Mouse (Mus musculus): ENCODE data around the gene Psmb5.

The Psmb5 gene

DNA sequence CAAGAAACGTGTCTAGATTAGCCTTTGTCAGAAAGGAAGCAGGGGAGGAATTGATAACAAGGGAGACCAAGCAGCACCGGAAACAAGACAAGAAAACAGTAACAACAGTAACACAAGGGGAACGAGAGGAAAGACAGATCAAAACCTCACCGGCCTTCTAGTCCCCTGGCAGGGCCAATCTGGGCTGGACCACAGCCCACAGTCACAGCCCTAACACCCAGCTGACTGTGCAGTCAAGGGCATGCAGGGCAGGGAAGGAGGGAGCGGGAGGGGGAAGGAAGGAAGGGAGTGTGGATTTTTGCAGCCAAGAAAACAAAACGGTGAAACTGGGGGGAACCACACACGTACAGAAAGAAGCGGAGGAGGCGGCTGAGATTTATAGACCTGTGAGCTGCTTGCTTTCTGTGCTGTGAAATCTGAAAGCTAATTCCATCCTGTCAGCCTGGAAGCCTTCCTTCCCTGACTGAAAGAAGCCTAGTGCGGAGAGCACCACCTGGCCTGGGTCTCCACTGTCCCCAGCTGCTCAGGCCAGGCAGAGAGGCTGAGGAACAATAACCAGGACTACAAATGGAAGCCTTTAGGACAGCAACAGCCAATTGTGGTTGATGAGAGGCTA, 25.4 kb downstream of the Psmb5 start:
- peak; percentile 75 for DNase-seq (ENCODE audit: low read depth, low spot score)

DNA sequence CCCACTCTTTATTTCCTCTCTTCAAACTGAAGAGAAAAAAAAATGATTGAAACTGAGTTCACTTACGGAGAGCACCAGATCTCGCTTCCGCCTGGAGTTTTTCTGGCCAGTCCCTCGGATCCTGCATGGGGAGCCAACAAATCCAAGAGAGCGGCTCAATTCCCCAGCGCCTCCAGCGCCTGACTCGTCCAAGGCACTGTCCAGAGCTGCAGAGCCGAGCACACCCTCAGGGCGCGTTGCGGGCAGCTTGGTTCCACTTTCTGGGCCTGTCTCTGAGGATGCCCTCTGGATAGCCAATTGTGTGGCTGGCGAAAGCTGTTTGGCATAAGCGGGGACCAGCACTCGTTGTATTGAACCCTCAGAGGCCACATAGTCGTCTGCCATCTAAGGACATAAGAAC, 26.8 kb downstream of the Psmb5 start:
- DNase-seq (ENCODE audit: low read depth, low spot score): no peak

DNA sequence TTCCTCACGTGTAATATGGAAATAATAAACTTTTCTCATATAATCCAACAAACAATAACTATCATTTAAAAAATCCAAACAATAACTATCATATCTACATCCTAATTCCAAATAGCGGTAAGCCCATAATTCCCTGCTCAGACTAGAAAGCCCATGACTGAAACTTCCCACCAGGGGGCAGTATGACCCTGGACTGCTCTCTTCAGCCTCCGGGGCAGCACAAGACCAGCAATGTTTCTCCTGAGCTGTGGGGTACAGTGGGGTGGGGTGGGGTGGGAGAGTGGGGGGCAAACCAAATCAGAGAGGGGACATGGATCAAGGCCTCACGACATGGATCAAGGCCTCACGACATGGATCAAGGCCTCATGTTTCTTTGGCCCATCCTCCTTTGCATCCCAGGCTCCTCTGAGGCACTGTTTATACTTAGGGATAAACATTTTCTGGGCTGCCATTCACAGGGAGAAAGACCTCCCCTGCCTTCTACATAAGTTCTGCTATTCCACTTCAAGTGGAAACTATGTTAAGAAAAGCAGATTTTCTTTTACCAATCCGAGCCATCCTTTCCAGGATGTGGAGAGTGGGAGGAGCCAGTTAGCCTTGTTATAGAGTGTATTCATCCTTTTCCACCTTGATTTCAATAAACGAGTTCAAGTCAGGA, 34.0 kb downstream of the Psmb5 start:
- DNase-seq (ENCODE audit: low read depth, low spot score): no peak

DNA sequence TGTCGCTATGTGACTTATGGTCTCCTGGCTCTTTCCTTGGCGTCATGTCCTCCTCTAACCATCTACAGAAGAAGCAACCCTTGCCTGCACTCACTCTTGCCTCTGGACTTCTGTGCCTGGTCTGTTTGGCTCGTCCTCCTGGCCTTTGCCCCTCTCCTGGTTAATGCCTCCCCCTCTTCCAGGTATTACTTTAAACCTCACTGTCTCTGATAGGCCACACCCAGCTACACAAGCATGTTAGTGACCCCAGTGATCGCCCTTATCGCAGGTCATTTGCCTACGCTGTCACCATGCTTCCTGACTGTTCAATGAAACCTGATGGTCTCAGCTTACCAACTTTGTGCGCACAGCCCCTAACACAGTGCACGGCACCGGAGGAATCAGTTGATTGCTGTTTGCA, 35.3 kb downstream of the Psmb5 start:
- no peak for DNase-seq (ENCODE audit: low read depth, low spot score)

DNA sequence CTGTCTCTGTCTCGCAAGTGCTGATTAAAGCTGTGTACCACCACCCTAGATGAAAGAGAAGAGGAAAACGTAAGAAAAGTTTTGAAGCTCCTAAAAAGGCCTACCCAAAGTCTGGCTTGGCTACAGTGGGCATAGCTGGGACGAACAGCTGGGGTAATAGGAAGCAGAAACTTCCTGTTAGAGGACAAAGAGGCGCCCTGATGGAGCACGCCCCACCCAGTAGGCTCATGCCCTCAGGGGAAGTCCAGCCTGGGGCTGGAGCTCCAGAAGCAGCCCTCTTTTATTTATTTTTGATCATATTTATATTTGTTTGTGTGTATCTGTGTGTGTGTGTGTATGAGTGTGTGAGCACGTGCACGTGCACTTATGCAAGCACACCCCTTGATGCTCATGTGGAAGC, 38.2 kb downstream of the Psmb5 start:
- DNase-seq (ENCODE audit: low read depth, low spot score): no peak

DNA sequence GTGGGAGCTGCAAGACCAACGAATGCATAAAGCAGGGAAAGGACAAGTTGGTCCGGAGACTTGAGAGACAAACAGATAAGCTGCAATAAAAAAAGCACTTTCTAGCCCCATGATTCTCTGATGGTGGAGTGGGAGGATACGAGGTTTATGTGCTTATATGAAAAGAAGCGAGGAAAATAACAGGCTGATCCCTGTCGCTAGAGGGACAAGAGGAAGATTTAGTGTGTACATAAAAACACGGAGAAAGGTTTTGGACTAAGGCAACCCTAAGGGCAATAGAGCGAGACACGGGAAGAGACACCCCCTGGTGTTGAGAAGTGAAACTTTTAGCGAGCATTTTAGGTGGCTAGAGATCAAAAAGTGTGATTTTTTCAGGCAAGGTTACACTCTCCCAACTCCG, 39.8 kb downstream of the Psmb5 start:
- no peak for DNase-seq (ENCODE audit: low read depth, low spot score)

DNA sequence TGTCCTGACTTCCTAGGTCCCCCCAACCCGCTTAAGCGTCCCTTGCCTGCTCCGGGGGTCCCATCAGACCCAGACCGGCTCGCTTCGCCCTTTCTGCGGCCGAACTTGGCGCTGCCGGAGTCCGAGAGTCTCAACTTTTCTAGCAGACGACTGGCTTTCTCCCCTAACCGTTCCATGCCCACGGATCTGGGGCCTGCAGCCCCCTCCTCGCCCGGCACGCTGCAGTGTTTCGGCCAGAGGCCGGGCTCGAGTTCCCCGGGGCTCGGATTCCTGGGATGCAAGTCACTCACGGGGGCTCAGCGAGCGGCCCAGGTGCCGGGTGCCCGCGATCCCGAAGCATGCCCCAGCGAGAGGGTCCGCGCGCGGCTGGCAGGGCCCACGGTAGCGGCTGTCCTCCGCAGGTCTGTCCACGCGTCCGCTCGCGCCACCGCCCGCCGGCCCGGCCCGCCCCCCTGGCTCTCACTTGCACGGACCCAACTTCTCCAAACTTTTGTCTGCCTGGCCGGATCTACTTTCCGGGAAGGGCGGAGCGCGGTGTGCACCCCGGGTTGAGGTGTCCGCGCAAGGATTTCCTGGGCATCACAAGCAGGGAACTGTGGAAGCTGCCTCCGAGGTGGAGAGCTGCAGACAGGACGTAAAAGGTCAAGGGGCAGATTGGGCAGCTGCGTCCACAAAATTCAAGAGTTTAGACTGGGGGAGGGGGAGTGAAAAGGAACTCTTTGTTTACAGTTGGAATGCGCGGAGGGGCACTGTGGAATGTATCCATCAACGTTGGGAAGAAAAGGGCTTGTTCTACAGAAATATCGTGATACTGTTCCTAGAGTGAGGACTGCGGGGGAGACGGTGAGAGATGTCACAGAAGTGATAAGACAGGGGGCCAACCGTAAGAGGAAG, 40.5 kb downstream of the Psmb5 start, which contains the start of gene Ajuba:
Gene Ajuba, minus strand, starts transcription at position 470 of the 894 bp plus-strand sequence.
- peak; percentile 47 for DNase-seq (ENCODE audit: low read depth, low spot score)

DNA sequence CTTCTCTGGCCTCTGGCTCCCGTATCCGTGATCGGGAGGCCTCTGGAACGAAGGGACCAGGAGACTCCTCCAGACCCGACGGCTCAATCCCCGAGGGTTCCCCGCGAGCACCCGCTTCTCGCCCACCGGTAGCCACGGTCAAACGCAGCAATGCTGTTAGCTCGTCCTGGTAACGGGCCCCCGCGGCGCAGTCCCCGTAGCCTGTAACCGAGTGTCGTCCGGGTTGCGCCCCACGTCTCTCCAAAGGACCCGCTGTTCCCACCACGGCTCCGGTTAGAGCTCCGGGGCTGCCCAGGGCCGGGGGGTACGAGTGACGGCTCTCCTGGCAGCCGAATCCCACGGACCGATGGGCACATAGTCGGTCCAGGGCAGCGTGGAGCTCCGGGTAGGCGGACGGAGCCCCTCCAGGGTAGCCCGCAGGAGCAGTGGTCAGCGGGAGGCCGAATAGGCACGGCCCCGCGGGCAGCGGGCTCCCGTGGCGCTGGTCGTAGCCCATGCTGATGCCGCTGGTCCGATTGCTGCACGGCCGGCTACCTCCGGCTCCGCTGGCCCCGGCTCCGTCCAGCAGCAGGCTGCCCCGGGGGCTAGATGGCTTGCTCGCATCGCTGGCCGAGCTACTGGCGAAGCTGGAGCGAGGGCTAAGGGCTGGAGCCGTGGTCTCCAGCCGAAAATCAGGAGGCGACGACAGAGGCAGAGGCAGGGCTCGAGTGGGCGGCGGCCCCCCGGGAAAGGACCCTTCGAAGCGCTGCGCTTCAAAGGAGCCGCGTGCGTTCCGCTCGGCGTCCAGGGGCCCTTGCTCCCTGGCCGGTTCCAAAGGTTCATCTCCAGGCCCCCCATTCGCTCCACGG, 41.4 kb downstream of the Psmb5 start:
- no peak for DNase-seq (ENCODE audit: low read depth, low spot score)

DNA sequence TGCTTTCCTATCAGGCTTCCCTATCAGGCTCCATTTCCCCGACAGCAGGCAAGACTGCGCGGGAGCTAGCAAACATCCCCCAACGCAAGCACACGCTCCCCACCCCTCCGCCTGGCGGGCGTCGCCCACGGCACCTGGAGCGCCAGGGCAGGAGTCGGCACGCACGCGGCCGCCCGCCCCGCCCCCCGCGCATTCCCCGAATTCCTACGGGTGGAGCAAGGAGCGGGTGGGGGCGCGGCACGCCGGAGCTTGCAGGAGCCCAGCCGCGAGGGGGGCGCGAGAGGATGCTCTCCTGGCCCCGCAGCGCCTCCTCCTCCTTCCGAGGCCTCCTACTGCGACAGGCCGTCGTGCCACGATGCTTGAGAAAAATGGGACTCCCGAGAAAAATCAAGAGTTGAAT, 42.2 kb downstream of the Psmb5 start:
- no peak for DNase-seq (ENCODE audit: low read depth, low spot score)

DNA sequence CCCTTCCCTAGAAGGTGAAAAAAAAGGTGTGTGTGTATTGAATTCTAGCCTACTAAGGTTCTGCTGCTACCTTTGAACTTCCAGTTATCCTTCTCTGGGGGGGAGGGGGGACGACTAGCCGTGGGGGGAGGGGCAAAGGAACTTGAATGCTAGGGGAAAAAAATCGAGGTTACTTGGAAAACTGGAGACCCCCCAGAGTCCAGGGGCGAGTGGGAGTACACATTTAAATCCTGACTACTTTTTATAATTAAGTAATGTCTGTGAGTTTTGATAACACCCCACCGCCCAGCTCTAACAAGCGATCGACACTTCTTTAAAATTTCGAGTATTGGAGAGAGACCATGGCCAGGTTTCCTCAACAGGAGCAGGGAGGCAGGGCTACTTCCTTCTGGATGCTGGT, 42.8 kb downstream of the Psmb5 start:
- no peak for DNase-seq (ENCODE audit: low read depth, low spot score)

DNA sequence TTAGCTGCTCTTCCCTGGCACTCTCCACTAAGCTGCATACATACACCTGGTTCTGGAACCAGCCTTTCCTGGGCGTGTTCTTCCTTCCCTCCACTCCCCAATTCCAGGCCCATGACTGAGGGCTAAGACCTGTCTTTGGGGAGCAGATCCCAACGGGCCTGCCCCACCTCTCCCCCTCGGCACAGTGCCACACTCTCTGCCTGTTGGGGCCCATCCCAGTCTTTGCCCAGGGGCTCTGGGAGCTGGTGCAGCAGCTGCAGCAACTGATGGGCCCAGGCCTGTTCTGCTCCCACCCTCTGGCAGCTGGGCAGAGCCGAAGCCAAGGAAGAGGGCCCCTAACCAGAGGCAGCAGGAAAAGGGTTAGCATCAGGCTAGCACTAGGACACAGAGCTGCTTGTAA, 43.6 kb downstream of the Psmb5 start:
- DNase-seq (ENCODE audit: low read depth, low spot score): no peak

DNA sequence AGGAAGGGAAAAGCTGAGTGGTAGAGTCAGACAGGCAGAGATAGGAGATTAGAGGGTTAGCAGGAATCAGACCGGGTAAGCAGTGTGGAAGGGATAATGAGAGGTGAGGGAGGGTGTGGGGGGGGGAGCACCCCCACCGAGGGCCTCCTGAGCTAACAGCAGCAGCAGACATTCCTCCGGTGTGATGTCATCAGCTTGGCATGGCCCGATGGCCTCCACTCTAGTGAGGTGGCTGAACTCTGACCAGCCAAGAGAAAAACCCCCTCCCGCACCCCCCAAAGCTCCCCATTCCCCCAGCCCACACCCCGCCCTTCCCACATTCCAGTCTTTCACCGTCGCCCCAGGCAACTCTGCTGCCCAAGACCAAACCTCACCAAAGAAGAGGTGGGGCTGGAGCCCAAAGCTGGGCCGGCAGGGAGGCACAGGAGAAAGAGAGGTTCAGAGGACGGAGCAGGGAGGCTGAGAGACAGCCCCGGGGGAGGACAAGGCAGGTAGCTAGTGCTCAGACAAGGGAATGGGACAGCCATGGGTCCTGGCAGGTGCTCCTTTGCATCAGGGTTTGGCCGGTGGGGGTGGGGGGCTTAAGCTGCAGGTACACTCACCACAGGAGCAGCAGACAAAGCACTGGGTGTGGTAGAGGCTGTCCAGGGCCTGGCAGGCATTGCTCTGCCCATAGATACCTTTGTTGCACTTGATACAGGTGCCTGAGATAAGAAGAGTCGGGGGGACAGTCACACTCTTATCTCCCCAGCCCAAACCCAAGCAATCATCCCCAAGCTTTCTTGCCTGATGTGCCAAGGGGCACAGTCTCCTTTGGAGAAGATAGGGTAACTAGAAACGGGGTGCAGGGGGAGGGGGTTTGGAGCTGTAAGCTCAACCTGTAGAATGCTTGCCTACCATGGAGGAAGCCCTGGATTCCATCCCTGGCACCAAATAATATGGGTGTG, 44.8 kb downstream of the Psmb5 start:
- no peak for DNase-seq (ENCODE audit: low read depth, low spot score)

DNA sequence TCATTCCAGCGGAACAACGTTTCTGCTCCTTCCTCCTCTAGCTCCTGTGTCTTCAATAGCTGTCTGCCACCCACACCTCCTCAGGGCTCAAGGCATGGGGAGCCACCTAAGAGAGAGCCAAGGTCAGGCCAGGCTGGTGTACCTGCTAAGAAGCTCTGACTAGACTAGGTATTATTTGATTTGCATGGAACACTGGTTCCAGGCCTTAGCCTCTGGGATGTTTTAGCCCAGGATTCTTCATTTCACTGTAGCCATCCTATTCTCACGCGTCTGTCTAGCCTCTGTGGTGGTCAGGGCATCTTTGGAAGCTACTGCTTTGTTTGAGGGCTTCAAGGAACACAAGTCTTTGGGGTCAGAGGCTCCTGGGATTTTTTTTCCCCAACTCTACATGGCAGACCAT, 45.7 kb downstream of the Psmb5 start:
- DNase-seq (ENCODE audit: low read depth, low spot score): no peak

DNA sequence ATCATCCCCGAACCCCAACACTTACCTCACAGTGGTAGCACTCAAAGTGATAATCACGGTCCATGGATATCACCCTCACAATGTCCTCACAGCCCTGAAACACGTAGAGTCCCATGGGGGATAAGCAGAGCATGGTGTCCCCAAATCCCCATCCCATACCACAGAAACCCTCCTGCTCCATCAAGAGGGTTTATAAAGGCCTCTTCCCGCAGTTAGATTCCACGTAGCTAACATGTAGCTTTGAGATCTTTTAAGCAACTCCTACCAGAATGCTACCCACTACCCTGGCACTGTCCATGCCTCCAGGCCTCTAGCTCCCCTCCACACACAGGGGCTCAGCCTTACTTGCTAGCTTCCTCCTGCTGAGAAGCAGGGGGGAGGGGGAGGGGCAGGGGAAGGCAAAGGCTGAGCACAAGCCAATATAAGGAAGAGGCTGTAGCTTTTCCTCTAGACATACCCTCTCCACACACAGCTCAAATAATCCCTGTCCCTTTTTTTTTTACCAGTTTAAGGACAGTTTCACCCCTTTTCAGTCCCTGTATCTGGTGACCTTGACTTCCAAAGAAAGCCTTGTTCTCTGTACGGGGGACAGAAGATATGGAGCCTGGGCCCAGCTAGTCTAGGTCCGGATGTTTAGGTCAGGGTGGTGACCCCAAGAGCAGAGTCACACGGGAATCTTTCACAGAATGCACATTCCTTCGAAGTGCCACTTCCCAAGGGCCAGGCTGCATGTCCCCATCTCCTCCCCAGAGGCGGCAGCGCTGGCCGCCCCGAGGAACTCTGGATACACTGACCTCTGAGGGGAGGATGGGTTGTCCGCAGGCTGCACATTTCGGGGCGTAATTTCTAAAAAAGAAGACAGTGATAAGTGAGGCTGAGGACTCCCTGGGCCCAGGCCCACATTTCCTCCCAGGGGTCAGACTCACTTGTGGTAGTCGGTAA, 48.1 kb downstream of the Psmb5 start:
- no peak for DNase-seq (ENCODE audit: low read depth, low spot score)

DNA sequence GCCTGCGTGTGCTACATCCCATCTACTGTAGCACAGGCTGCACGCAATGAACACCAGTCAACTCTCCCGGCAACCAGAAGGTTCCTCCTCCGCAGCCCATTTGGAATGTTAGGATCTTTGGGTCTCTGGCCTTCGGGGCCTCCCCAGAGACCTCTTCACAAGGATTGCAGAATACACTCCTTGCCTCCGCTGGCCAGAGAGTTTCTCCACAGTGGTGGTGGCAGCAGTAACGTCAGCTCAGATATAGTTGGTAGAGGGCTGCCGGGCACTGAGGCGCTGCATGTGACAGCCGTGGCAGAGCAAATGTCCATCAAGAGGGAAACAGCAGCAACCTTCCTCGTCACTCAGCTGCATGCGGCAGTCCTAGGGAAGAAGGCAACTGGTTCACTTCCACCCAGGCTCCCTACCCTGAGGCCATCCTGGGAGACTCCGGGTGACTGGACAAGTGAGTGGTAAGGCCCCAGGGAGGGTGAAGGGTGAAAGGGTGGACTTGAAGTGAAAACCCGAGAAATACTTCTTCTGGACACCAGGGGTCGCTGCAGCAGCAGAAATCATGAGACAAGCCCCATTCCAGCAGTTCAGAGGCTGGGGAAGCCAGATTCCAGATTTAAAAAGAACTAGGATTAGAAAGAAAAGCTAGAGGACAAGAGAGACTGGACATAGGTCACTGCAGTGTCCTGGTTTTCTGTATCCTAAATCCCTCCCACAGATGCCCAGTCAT, 49.0 kb downstream of the Psmb5 start:
- DNase-seq (ENCODE audit: low read depth, low spot score): peak; percentile 47
